Mouse (Mus musculus) kidney, embryonic 15.5 days (tissue): Measurements from ENCODE around the gene Fhit. TPM values are rescaled to one million over a fixed set of nuclear protein-coding genes. Genes with fewer than 3 reads are reported as not detected.

Source experiments
- ATAC-seq: fragments of 200-750 bp; cut with Nextera tagmentation; replicated peaks from 2 replicates; pipeline ENCODE4 v1.8.0; 2017; ENCODE audit warnings: moderate TSS enrichment; ENCODE audit not compliant: low FRiP score
- H3K27ac ChIP-seq: fragments of 300-500 bp; sonication (generic); 2 replicates; pipeline ENCODE4 v1.5.1; 2015; ENCODE audit warnings: mild to moderate bottlenecking, inconsistent platforms
- H3K27me3 ChIP-seq: fragments of 300-500 bp; sonication (generic); 2 replicates; pipeline ENCODE4 v1.6.1; 2015; ENCODE audit warnings: inconsistent platforms
- H3K36me3 ChIP-seq: fragments of 300-500 bp; sonication (generic); 2 replicates; pipeline ENCODE4 v1.6.1; 2015; ENCODE audit warnings: inconsistent platforms
- H3K4me1 ChIP-seq: fragments of 300-500 bp; sonication (generic); 2 replicates; pipeline ENCODE4 v1.6.1; 2015; ENCODE audit warnings: inconsistent platforms
- H3K4me2 ChIP-seq: fragments of 300-500 bp; sonication (generic); 2 replicates; pipeline ENCODE4 v1.6.1; 2015; ENCODE audit warnings: moderate library complexity, mild to moderate bottlenecking, inconsistent platforms
- H3K4me3 ChIP-seq: fragments of 300-500 bp; sonication (generic); replicated peaks from 2 replicates; pipeline ENCODE4 v1.5.1; 2015; ENCODE audit warnings: mild to moderate bottlenecking, inconsistent platforms
- H3K9ac ChIP-seq: fragments of 300-500 bp; sonication (generic); 2 replicates; pipeline ENCODE4 v1.6.1; 2015; ENCODE audit warnings: mild to moderate bottlenecking, inconsistent platforms
- H3K9me3 ChIP-seq: fragments of 300-500 bp; sonication (generic); replicated peaks from 2 replicates; pipeline ENCODE4 v1.6.1; 2016; ENCODE audit warnings: inconsistent platforms
- WGBS: fragments of 180-500 bp; shearing (Covaris S2); methylation state at CpG from one replicate; pipeline ENCODE4 v1.1.7; 2015; ENCODE audit warnings: mixed read lengths; 5-methylcytosine and 5-hydroxymethylcytosine counted together
- polyA plus RNA-seq: library from polyadenylated mRNA; unstranded; fragments of >200 nt; fragmentation: Nextera tagmentation; extraction: Ambion mirVana; gene quantifications from 2 replicates; pipeline ENCODE4 v1.2.1, GENCODE M21; 2015

Gene Fhit
- polyA plus RNA-seq, 1 experiment from 2014 or later, result 5.1 TPM

GRCm38 (mm10) chr14:10452234-10452633 lies 709.6 kb downstream of the Fhit start:
- no peak overlapping the region for H3K9ac ChIP-seq
- no peaks in the 10 kb centered on the region for H3K27me3 ChIP-seq
- H3K27ac ChIP-seq, result no peak overlapping the region
- peaks cover 17% of the 10 kb centered on the region for H3K4me1 ChIP-seq
- no peak overlapping the region for H3K4me3 ChIP-seq
- H3K4me2 ChIP-seq, result no peak overlapping the region
- 63% methylated on average over 5 of the region's 5 CpGs for WGBS
- no peaks in the 10 kb centered on the region for H3K36me3 ChIP-seq
- no peak for ATAC-seq
- no peaks in the 10 kb centered on the region for H3K9me3 ChIP-seq

GRCm38 (mm10) chr14:10445360-10445759 lies 716.5 kb downstream of the Fhit start:
- Histone ChIP-seq H3K36me3 (no peaks in the 10 kb centered on the region), H3K4me1 (no peaks in the 10 kb centered on the region), H3K4me2 (no peak overlapping the region), H3K4me3 (no peak overlapping the region), H3K9ac (no peak overlapping the region), H3K27ac (no peak overlapping the region), H3K9me3 (no peaks in the 10 kb centered on the region), H3K27me3 (no peaks in the 10 kb centered on the region)
- ATAC-seq, result no peak

GRCm38 (mm10) chr14:10439007-10439749 lies 722.7 kb downstream of the Fhit start:
- no peak for ATAC-seq
- no peaks in the 10 kb centered on the region for H3K4me1 ChIP-seq
- H3K36me3 ChIP-seq, result no peaks in the 10 kb centered on the region
- H3K27ac ChIP-seq, result no peak overlapping the region
- no peak overlapping the region for H3K4me2 ChIP-seq
- H3K4me3 ChIP-seq, result no peak overlapping the region
- 73% methylated on average over 1 of the region's 1 CpGs for WGBS
- H3K9me3 ChIP-seq, result no peaks in the 10 kb centered on the region
- H3K27me3 ChIP-seq, result no peaks in the 10 kb centered on the region
- H3K9ac ChIP-seq, result no peak overlapping the region

GRCm38 (mm10) chr14:10436193-10436592 lies 725.6 kb downstream of the Fhit start:
- WGBS, result 97% methylated on average over 1 of the region's 1 CpGs
- Histone ChIP-seq H3K9me3 (no peaks in the 10 kb centered on the region), H3K36me3 (no peaks in the 10 kb centered on the region), H3K27me3 (no peaks in the 10 kb centered on the region), H3K4me2 (no peak overlapping the region), H3K9ac (no peak overlapping the region), H3K4me1 (no peaks in the 10 kb centered on the region), H3K27ac (no peak overlapping the region), H3K4me3 (no peak overlapping the region)
- ATAC-seq, result no peak

GRCm38 (mm10) chr14:10432502-10432901 lies 729.3 kb downstream of the Fhit start:
- Histone ChIP-seq H3K9me3 (no peaks in the 10 kb centered on the region), H3K27ac (no peak overlapping the region), H3K4me1 (no peaks in the 10 kb centered on the region), H3K4me3 (no peak overlapping the region), H3K4me2 (no peak overlapping the region), H3K27me3 (no peaks in the 10 kb centered on the region), H3K9ac (no peak overlapping the region), H3K36me3 (no peaks in the 10 kb centered on the region)
- 92% methylated on average over 2 of the region's 2 CpGs for WGBS
- ATAC-seq, result no peak

GRCm38 (mm10) chr14:10430396-10431000 lies 731.3 kb downstream of the Fhit start:
- H3K36me3 ChIP-seq, result no peaks in the 10 kb centered on the region
- H3K9ac ChIP-seq, result no peak overlapping the region
- no peak overlapping the region for H3K4me3 ChIP-seq
- H3K9me3 ChIP-seq, result no peaks in the 10 kb centered on the region
- H3K4me1 ChIP-seq, result no peaks in the 10 kb centered on the region
- no peak for ATAC-seq
- H3K27ac ChIP-seq, result no peak overlapping the region
- H3K27me3 ChIP-seq, result no peaks in the 10 kb centered on the region
- WGBS, result 92% methylated on average over 3 of the region's 3 CpGs
- H3K4me2 ChIP-seq, result no peak overlapping the region

- no peaks in the 10 kb centered on the region for H3K36me3 ChIP-seq
- H3K27me3 ChIP-seq, result no peaks in the 10 kb centered on the region
- no peaks in the 10 kb centered on the region for H3K9me3 ChIP-seq
- no peak overlapping the region for H3K4me2 ChIP-seq
- no peak overlapping the region for H3K27ac ChIP-seq
- no peaks in the 10 kb centered on the region for H3K4me1 ChIP-seq
- WGBS, result 81% methylated on average over 3 of the region's 3 CpGs
- H3K4me3 ChIP-seq, result no peak overlapping the region
- no peak overlapping the region for H3K9ac ChIP-seq
- no peak for ATAC-seq
Observed at GRCm38 (mm10) chr14:10423499-10423898, 738.3 kb downstream of the Fhit start.

GRCm38 (mm10) chr14:10422261-10422660 lies 739.6 kb downstream of the Fhit start:
- Histone ChIP-seq H3K27me3 (no peaks in the 10 kb centered on the region), H3K4me1 (no peaks in the 10 kb centered on the region), H3K27ac (no peak overlapping the region), H3K9ac (no peak overlapping the region), H3K4me2 (no peak overlapping the region), H3K4me3 (no peak overlapping the region), H3K9me3 (no peaks in the 10 kb centered on the region), H3K36me3 (no peaks in the 10 kb centered on the region)
- 63% methylated on average over 1 of the region's 1 CpGs for WGBS
- no peak for ATAC-seq

- H3K9ac ChIP-seq, result no peak overlapping the region
- H3K36me3 ChIP-seq, result no peaks in the 10 kb centered on the region
- no peaks in the 10 kb centered on the region for H3K9me3 ChIP-seq
- no peaks in the 10 kb centered on the region for H3K27me3 ChIP-seq
- WGBS, result 85% methylated on average over 5 of the region's 5 CpGs
- ATAC-seq, result no peak
- no peak overlapping the region for H3K27ac ChIP-seq
- no peak overlapping the region for H3K4me3 ChIP-seq
- H3K4me2 ChIP-seq, result no peak overlapping the region
- no peaks in the 10 kb centered on the region for H3K4me1 ChIP-seq
Observed at GRCm38 (mm10) chr14:10415068-10415467, 746.8 kb downstream of the Fhit start.

- no peak for ATAC-seq
- Histone ChIP-seq H3K36me3 (no peaks in the 10 kb centered on the region), H3K4me1 (no peaks in the 10 kb centered on the region), H3K9me3 (no peaks in the 10 kb centered on the region), H3K4me2 (no peak overlapping the region), H3K4me3 (no peak overlapping the region), H3K27ac (no peak overlapping the region), H3K27me3 (no peaks in the 10 kb centered on the region), H3K9ac (no peak overlapping the region)
- WGBS, result 91% methylated on average over 3 of the region's 3 CpGs
Observed at GRCm38 (mm10) chr14:10409306-10409962, 752.4 kb downstream of the Fhit start.

- Histone ChIP-seq H3K9me3 (no peaks in the 10 kb centered on the region), H3K4me3 (no peak overlapping the region), H3K4me1 (no peaks in the 10 kb centered on the region), H3K36me3 (no peaks in the 10 kb centered on the region), H3K27me3 (no peaks in the 10 kb centered on the region), H3K4me2 (no peak overlapping the region), H3K27ac (no peak overlapping the region), H3K9ac (no peak overlapping the region)
- ATAC-seq, result no peak
- WGBS, result 59% methylated on average over 1 of the region's 1 CpGs
Observed at GRCm38 (mm10) chr14:10405346-10405745, 756.5 kb downstream of the Fhit start.

GRCm38 (mm10) chr14:10367783-10368680 lies 793.8 kb downstream of the Fhit start:
- H3K9me3 ChIP-seq, result no peaks in the 10 kb centered on the region
- no peaks in the 10 kb centered on the region for H3K27me3 ChIP-seq
- no peak for ATAC-seq
- H3K36me3 ChIP-seq, result no peaks in the 10 kb centered on the region
- H3K9ac ChIP-seq, result no peak overlapping the region
- H3K27ac ChIP-seq, result no peak overlapping the region
- H3K4me1 ChIP-seq, result no peaks in the 10 kb centered on the region
- WGBS, result 57% methylated on average over 5 of the region's 5 CpGs
- H3K4me3 ChIP-seq, result no peak overlapping the region
- H3K4me2 ChIP-seq, result no peak overlapping the region
